Mouse (Mus musculus) MEL (cell line): ENCODE measurements around the gene Cyth3. TPM values are rescaled to one million over a fixed set of nuclear protein-coding genes. Genes with fewer than 3 reads are reported as not detected.

Source experiments
- DNase-seq: peaks from one replicate; pipeline ENCODE4 v3.0.0; 2011; ENCODE audit warnings: low read depth, low spot score
- H3K27ac ChIP-seq: 2 replicates; pipeline ENCODE4 v1.5.1; 2012; ENCODE audit warnings: low read depth, mild to moderate bottlenecking, control low read depth, low read length, moderate library complexity; ENCODE audit not compliant: control insufficient read depth
- H3K27me3 ChIP-seq, 2 experiments: fragments of 150-350 bp in 1 of 2; sonication (generic) in 1 of 2; 2 replicates each; pipeline ENCODE4 v1.6.1; 2012; ENCODE audit warnings: low read length in 2 of 2, mild to moderate bottlenecking in 2 of 2, improper control_type of control experiment in 1 of 2, moderate library complexity in 1 of 2; ENCODE audit not compliant: insufficient read depth in 2 of 2, control insufficient read depth in 1 of 2
- H3K36me3 ChIP-seq, 2 experiments: 2 replicates each; pipeline ENCODE4 v1.6.1; 2012 to 2014; ENCODE audit warnings: low read length in 2 of 2, improper control_type of control experiment in 1 of 2, inconsistent platforms in 1 of 2, mild to moderate bottlenecking in 1 of 2; ENCODE audit not compliant: insufficient read depth in 2 of 2, control insufficient read depth in 1 of 2
- H3K4me1 ChIP-seq, 2 experiments: fragments of 150-350 bp in 1 of 2; sonication (generic) in 1 of 2; 2 replicates each; pipeline ENCODE4 v1.6.1; 2012; ENCODE audit warnings: low read length in 2 of 2, improper control_type of control experiment in 1 of 2, mild to moderate bottlenecking in 1 of 2; ENCODE audit not compliant: insufficient read depth in 2 of 2, control insufficient read depth in 1 of 2
- H3K4me3 ChIP-seq, 2 experiments: fragments of 150-350 bp in 1 of 2; sonication (generic) in 1 of 2; 2 replicates each; pipeline ENCODE4 v1.5.1; 2012; ENCODE audit warnings: low read depth in 2 of 2, low read length in 2 of 2, mild to moderate bottlenecking in 2 of 2, moderate library complexity in 2 of 2, control low read depth in 1 of 2, improper control_type of control experiment in 1 of 2; ENCODE audit not compliant: control insufficient read depth in 1 of 2, insufficient read depth in 1 of 2
- H3K79me2 ChIP-seq: 2 replicates; pipeline ENCODE4 v1.6.1; 2012; ENCODE audit warnings: mild to moderate bottlenecking, low read length, moderate library complexity; ENCODE audit not compliant: control insufficient read depth, poor library complexity, insufficient read depth
- H3K9ac ChIP-seq: 2 replicates; pipeline ENCODE4 v1.6.1; 2012; ENCODE audit warnings: low read depth, mild to moderate bottlenecking, control low read depth, low read length, moderate library complexity; ENCODE audit not compliant: control insufficient read depth, poor library complexity, severe bottlenecking
- H3K9me3 ChIP-seq: fragments of 150-350 bp; sonication (generic); replicated peaks from 2 replicates; pipeline ENCODE4 v1.6.1; 2012; ENCODE audit warnings: mild to moderate bottlenecking, low read length, improper control_type of control experiment, moderate library complexity; ENCODE audit not compliant: insufficient read depth
- BHLHE40 ChIP-seq: IDR thresholded peaks from 2 replicates; pipeline ENCODE4 v1.6.1; 2012; ENCODE audit warnings: low read depth, mild to moderate bottlenecking, inconsistent platforms, low read length, improper control_type of control experiment, borderline replicate concordance
- CHD1 ChIP-seq: IDR thresholded peaks from 2 replicates; pipeline ENCODE4 v1.6.1; 2012; ENCODE audit warnings: low read depth, mild to moderate bottlenecking, inconsistent platforms, low read length, improper control_type of control experiment
- CHD2 ChIP-seq: IDR thresholded peaks from 2 replicates; pipeline ENCODE4 v1.6.1; 2011; ENCODE audit warnings: low read length, improper control_type of control experiment
- CTCF ChIP-seq, 3 experiments: IDR thresholded peaks in 2 of 3; conservative IDR thresholded peaks in 1 of 3; 2 replicates each; pipeline ENCODE4 v1.5.1; 2011 to 2012; ENCODE audit warnings: low read length in 3 of 3, low read depth in 2 of 3, mild to moderate bottlenecking in 2 of 3, improper control_type of control experiment in 1 of 3, inconsistent platforms in 1 of 3, mixed read lengths in 1 of 3, moderate library complexity in 1 of 3; ENCODE audit not compliant: control insufficient read depth in 1 of 3, insufficient read depth in 1 of 3, poor library complexity in 1 of 3, severe bottlenecking in 1 of 3
- E2F4 ChIP-seq: IDR thresholded peaks from 2 replicates; pipeline ENCODE4 v1.6.1; 2011; ENCODE audit warnings: low read depth, low read length, improper control_type of control experiment, borderline replicate concordance
- ELF1 ChIP-seq: IDR thresholded peaks from 2 replicates; pipeline ENCODE4 v1.6.1; 2014; ENCODE audit warnings: low read depth, mild to moderate bottlenecking, inconsistent platforms, low read length, improper control_type of control experiment, moderate library complexity
- EP300 ChIP-seq, 2 experiments: IDR thresholded peaks; 2 replicates each; pipeline ENCODE4 v1.6.1; 2011; ENCODE audit warnings: improper control_type of control experiment in 2 of 2, low read length in 2 of 2, low read depth in 1 of 2, mild to moderate bottlenecking in 1 of 2
- ETS1 ChIP-seq: IDR thresholded peaks from 2 replicates; pipeline ENCODE4 v1.6.1; 2012; ENCODE audit warnings: low read depth, mild to moderate bottlenecking, inconsistent platforms, low read length, improper control_type of control experiment, moderate library complexity
- GABPA ChIP-seq: IDR thresholded peaks from 2 replicates; pipeline ENCODE4 v1.6.1; 2012; ENCODE audit warnings: low read depth, mild to moderate bottlenecking, inconsistent platforms, low read length, improper control_type of control experiment, moderate library complexity
- GATA1 ChIP-seq: IDR thresholded peaks from 2 replicates; pipeline ENCODE4 v1.6.1; 2011; ENCODE audit warnings: low read depth, low read length, improper control_type of control experiment
- HCFC1 ChIP-seq: IDR thresholded peaks from 2 replicates; pipeline ENCODE4 v1.6.1; 2012; ENCODE audit warnings: low read depth, mild to moderate bottlenecking, inconsistent platforms, low read length, improper control_type of control experiment, moderate library complexity
- JUND ChIP-seq: IDR thresholded peaks from 2 replicates; pipeline ENCODE4 v1.6.1; 2011; ENCODE audit warnings: low read depth, mild to moderate bottlenecking, improper control_type of control experiment, low read length
- KAT2A ChIP-seq: conservative IDR thresholded peaks from 2 replicates; pipeline ENCODE4 v1.6.1; 2012; ENCODE audit warnings: low read depth, low read length, improper control_type of control experiment, inconsistent platforms
- MAFK ChIP-seq: IDR thresholded peaks from 2 replicates; pipeline ENCODE4 v1.6.1; 2011; ENCODE audit warnings: low read depth, mild to moderate bottlenecking, low read length, improper control_type of control experiment, borderline replicate concordance
- MAX ChIP-seq: IDR thresholded peaks from 2 replicates; pipeline ENCODE4 v1.6.1; 2011; ENCODE audit warnings: low read length, improper control_type of control experiment
- MAZ ChIP-seq: IDR thresholded peaks from 2 replicates; pipeline ENCODE4 v1.6.1; 2012; ENCODE audit warnings: low read depth, mild to moderate bottlenecking, inconsistent platforms, low read length, improper control_type of control experiment
- MEF2A ChIP-seq: IDR thresholded peaks from 2 replicates; pipeline ENCODE4 v1.6.1; 2014; ENCODE audit warnings: low read depth, mild to moderate bottlenecking, inconsistent platforms, low read length, improper control_type of control experiment; ENCODE audit not compliant: poor library complexity, insufficient replicate concordance, severe bottlenecking; ENCODE audit errors: extremely low read depth
- MXI1 ChIP-seq: IDR thresholded peaks from 2 replicates; pipeline ENCODE4 v1.6.1; 2011; ENCODE audit warnings: mild to moderate bottlenecking, low read depth, low read length, improper control_type of control experiment
- MYB ChIP-seq: IDR thresholded peaks from 2 replicates; pipeline ENCODE4 v1.6.1; 2011; ENCODE audit warnings: mild to moderate bottlenecking, low read depth, low read length, improper control_type of control experiment
- MYC ChIP-seq: IDR thresholded peaks from 2 replicates; pipeline ENCODE4 v1.6.1; 2011; ENCODE audit warnings: low read depth, mild to moderate bottlenecking, low read length, improper control_type of control experiment, moderate library complexity
- NELFE ChIP-seq: IDR thresholded peaks from 2 replicates; pipeline ENCODE4 v1.6.1; 2011; ENCODE audit warnings: low read depth, low read length, improper control_type of control experiment
- NRF1 ChIP-seq: IDR thresholded peaks from 2 replicates; pipeline ENCODE4 v1.6.1; 2014; ENCODE audit warnings: low read depth, mild to moderate bottlenecking, inconsistent platforms, low read length, improper control_type of control experiment, moderate library complexity; ENCODE audit not compliant: poor library complexity, insufficient read depth, severe bottlenecking
- POLR2A ChIP-seq, 2 experiments: IDR thresholded peaks; 2 replicates each; pipeline ENCODE4 v1.6.1; 2011 to 2012; ENCODE audit warnings: low read length in 2 of 2, mild to moderate bottlenecking in 2 of 2, control low read depth in 1 of 2, improper control_type of control experiment in 1 of 2, low read depth in 1 of 2, moderate library complexity in 1 of 2; ENCODE audit not compliant: control insufficient read depth in 1 of 2, insufficient read depth in 1 of 2, poor library complexity in 1 of 2
- POLR2AphosphoS2 ChIP-seq: IDR thresholded peaks from 2 replicates; pipeline ENCODE4 v1.6.1; 2011; ENCODE audit warnings: low read length, improper control_type of control experiment
- POLR2AphosphoS5 ChIP-seq: IDR thresholded peaks from 2 replicates; pipeline ENCODE4 v1.6.1; 2012; ENCODE audit warnings: low read depth, borderline replicate concordance, mild to moderate bottlenecking, inconsistent platforms, low read length, moderate library complexity, mixed read lengths
- RAD21 ChIP-seq: IDR thresholded peaks from 2 replicates; pipeline ENCODE4 v1.6.1; 2011; ENCODE audit warnings: mild to moderate bottlenecking, low read depth, low read length, improper control_type of control experiment
- RCOR1 ChIP-seq: IDR thresholded peaks from 2 replicates; pipeline ENCODE4 v1.6.1; 2012; ENCODE audit warnings: low read depth, mild to moderate bottlenecking, inconsistent platforms, low read length, improper control_type of control experiment
- SIN3A ChIP-seq: IDR thresholded peaks from 2 replicates; pipeline ENCODE4 v1.6.1; 2012; ENCODE audit warnings: low read length, improper control_type of control experiment, inconsistent platforms
- SMC3 ChIP-seq: IDR thresholded peaks from 2 replicates; pipeline ENCODE4 v1.6.1; 2011; ENCODE audit warnings: low read depth, low read length, improper control_type of control experiment
- TAL1 ChIP-seq: IDR thresholded peaks from 2 replicates; pipeline ENCODE4 v1.6.1; 2012; ENCODE audit warnings: mild to moderate bottlenecking, inconsistent platforms, low read length, moderate library complexity, mixed read lengths
- TBP ChIP-seq: IDR thresholded peaks from 2 replicates; pipeline ENCODE4 v1.8.0; 2011; ENCODE audit warnings: low read depth, low read length, improper control_type of control experiment
- TCF12 ChIP-seq: IDR thresholded peaks from 2 replicates; pipeline ENCODE4 v1.6.1; 2014; ENCODE audit warnings: low read depth, mild to moderate bottlenecking, inconsistent platforms, low read length, improper control_type of control experiment, moderate library complexity
- USF1 ChIP-seq: IDR thresholded peaks from 2 replicates; pipeline ENCODE4 v1.6.1; 2014; ENCODE audit warnings: low read depth, mild to moderate bottlenecking, inconsistent platforms, low read length, improper control_type of control experiment, moderate library complexity
- USF2 ChIP-seq, 2 experiments: IDR thresholded peaks; 2 replicates each; pipeline ENCODE4 v1.6.1; 2011 to 2012; ENCODE audit warnings: improper control_type of control experiment in 2 of 2, low read length in 2 of 2, borderline replicate concordance in 1 of 2, inconsistent platforms in 1 of 2, low read depth in 1 of 2, mild to moderate bottlenecking in 1 of 2; ENCODE audit not compliant: insufficient read depth in 1 of 2
- ZC3H11A ChIP-seq: IDR thresholded peaks from 2 replicates; pipeline ENCODE4 v1.6.1; 2012; ENCODE audit warnings: low read depth, mild to moderate bottlenecking, inconsistent platforms, low read length, improper control_type of control experiment
- ZKSCAN1 ChIP-seq: IDR thresholded peaks from 2 replicates; pipeline ENCODE4 v1.6.1; 2012; ENCODE audit warnings: low read depth, mild to moderate bottlenecking, inconsistent platforms, low read length, improper control_type of control experiment, moderate library complexity
- ZMIZ1 ChIP-seq: IDR thresholded peaks from 2 replicates; pipeline ENCODE4 v1.6.1; 2012; ENCODE audit warnings: low read depth, mild to moderate bottlenecking, inconsistent platforms, low read length, improper control_type of control experiment, moderate library complexity
- ZNF384 ChIP-seq: IDR thresholded peaks from 2 replicates; pipeline ENCODE4 v1.6.1; 2012; ENCODE audit warnings: low read depth, mild to moderate bottlenecking, inconsistent platforms, low read length, improper control_type of control experiment
- polyA plus RNA-seq, 2 experiments: library from polyadenylated mRNA; stranded (reverse) in 1 of 2; unstranded in 1 of 2; fragments of >175 nt in 1 of 2; fragments of >200 nt in 1 of 2; gene quantifications; 2 replicates each; pipeline versions ENCODE4 v1.2.1 to v1.2.4; 2012; ENCODE audit warnings: low replicate concordance in 2 of 2, low read depth in 1 of 2; ENCODE audit not compliant: insufficient read length in 2 of 2, insufficient read depth in 1 of 2, missing spikeins in 1 of 2
- total RNA-seq: library from RNA; depleted of rRNA; stranded (reverse); fragments of 300-350 nt; gene quantifications from 2 replicates; pipeline ENCODE4 v1.2.3, GENCODE M21; 2012

The Cyth3 gene
- total and polyA plus RNA-seq, 3 experiments: 41.1 to 44.9 TPM; not detected in 1

DNA sequence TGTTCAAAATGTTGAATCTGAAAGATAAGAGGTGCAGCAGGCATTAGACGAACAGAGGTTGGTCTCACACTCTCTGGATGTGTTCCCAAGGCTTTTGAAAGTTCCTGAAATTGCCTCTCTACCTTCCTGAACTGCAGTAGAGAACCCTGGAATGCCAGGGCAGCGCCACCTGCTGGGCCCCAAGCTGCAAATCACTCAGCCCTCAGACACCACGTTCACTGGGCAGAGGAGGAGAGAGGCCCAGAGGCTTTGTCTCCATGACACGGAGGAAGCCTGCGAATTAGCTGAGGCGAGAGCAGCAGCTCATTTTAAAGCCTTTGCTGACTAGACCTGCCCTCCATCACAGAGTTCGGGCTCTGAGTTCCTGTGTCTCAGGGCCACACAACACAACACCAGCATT lies 89.1 kb downstream of the Cyth3 start:
- Histone ChIP-seq H3K27me3 (no peaks in the 10 kb centered on the region), H3K79me2 (no peaks in the 10 kb centered on the region), H3K4me3 (no peak overlapping the region), H3K9ac (no peak overlapping the region), H3K9me3 (no peaks in the 10 kb centered on the region), H3K36me3 (peaks cover 3 to 5% of the 10 kb centered on the region in 2 experiments; a peak in 3 of 4 replicates), H3K27ac (no peak overlapping the region), H3K4me1 (peaks cover 0 to 3% of the 10 kb centered on the region in 2 experiments; a peak in 1 of 4 replicates)
- peak; percentile 68 for DNase-seq
- TF ChIP-seq ZC3H11A: peak; percentile 91
- TF ChIP-seq ETS1: no peak
- no peak for TF ChIP-seq NELFE
- TF ChIP-seq POLR2AphosphoS2: no peak
- TF ChIP-seq MXI1: no peak
- no peak for TF ChIP-seq MYC
- 0 out of 2 replicates have a peak, but pooled peaks have one; percentile 33 for TF ChIP-seq HCFC1
- TF ChIP-seq KAT2A: no peak
- TF ChIP-seq ZNF384: no peak
- no peak for TF ChIP-seq MYB
- TF ChIP-seq BHLHE40: 0 out of 2 replicates have a peak, but pooled peaks have one; percentile 33
- TF ChIP-seq MEF2A: no peak
- no peak for TF ChIP-seq JUND
- no peak for TF ChIP-seq POLR2AphosphoS5
- TF ChIP-seq ZKSCAN1: no peak
- TF ChIP-seq TAL1: no peak
- TF ChIP-seq SIN3A: no peak
- TF ChIP-seq MAX: no peak
- TF ChIP-seq E2F4: no peak
- TF ChIP-seq USF1: no peak
- TF ChIP-seq TBP: no peak
- TF ChIP-seq ZMIZ1: no peak
- TF ChIP-seq CHD1: no peak
- peak; percentile 88 to 94 (median 92) for TF ChIP-seq CTCF (IDR thresholded peaks at IDR 0.05 in 2 of 3, conservative IDR thresholded peaks at IDR 0.05 in 1 of 3; ENCODE audit: control insufficient read depth in 1 of 3, insufficient read depth in 1 of 3, low read depth in 2 of 3, low read length in 3 of 3, poor library complexity in 1 of 3, severe bottlenecking in 1 of 3)
- peak; percentile 99 for TF ChIP-seq SMC3
- TF ChIP-seq NRF1: no peak
- TF ChIP-seq RCOR1: no peak
- TF ChIP-seq RAD21: peak; percentile 75
- TF ChIP-seq MAFK: no peak
- TF ChIP-seq USF2 (IDR thresholded peaks at IDR 0.05; ENCODE audit: borderline replicate concordance in 1 of 2, insufficient read depth in 1 of 2, low read depth in 1 of 2, low read length in 2 of 2): no peak
- TF ChIP-seq POLR2A (IDR thresholded peaks at IDR 0.05; ENCODE audit: control insufficient read depth in 1 of 2, insufficient read depth in 1 of 2, low read depth in 1 of 2, low read length in 2 of 2, poor library complexity in 1 of 2): no peak
- TF ChIP-seq GATA1: no peak
- no peak for TF ChIP-seq EP300 (IDR thresholded peaks at IDR 0.05; ENCODE audit: low read depth in 1 of 2, low read length in 2 of 2)
- TF ChIP-seq ELF1: no peak
- no peak for TF ChIP-seq TCF12
- no peak for TF ChIP-seq GABPA
- no peak for TF ChIP-seq MAZ
- TF ChIP-seq CHD2: no peak
